Mouse (Mus musculus): ENCODE measurements at regions not wholly inside any gene's neighbourhood (a gene's known extent, or its start where the extent isn't known, plus 50 kb on each side); places are given as distances from the start of the nearest gene placed in this dataset.

DNA sequence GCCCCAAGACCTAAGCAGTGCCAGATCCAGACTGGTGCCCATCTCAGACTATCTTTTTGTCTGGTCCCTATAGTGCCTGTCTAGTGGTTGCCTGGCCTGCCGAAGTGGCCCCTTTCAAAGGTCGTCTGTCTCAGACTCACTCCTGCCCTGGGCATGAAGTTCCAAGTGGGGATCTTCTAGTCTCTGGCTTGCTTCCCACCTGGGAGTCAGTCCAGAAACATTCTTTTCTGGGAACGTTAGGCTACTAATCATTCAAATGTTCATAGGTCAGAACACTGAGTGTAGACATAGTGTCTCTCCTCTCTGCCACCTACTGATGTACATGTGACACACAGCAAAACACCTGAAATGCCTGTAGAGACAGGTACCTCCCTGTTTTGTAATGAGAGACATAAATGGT is 297.6 kb downstream of the Htr7 start:
- no peak for DNase-seq (ENCODE audit: low read depth, low spot score)
- in situ Hi-C loops (cut with MboI; ENCODE audit: low sequenced_read_pairs in 2 of 2, unreplicated experiment in 2 of 2) = no loop called here
- Histone ChIP-seq H3K4me3 (ENCODE audit: insufficient read depth in 1 of 2, low read depth in 1 of 2, low read length in 2 of 2, poor library complexity in 1 of 2, severe bottlenecking in 1 of 2) (no peak overlapping the region), H3K36me3 (ENCODE audit: control insufficient read depth, insufficient read depth, low read length, poor library complexity, severe bottlenecking) (no peaks in the 10 kb centered on the region), H3K9ac (ENCODE audit: insufficient read depth, low read depth, low read length, poor library complexity, severe bottlenecking) (no peak overlapping the region), H3K4me1 (ENCODE audit: control insufficient read depth in 2 of 2, insufficient read depth in 2 of 2, low read length in 2 of 2, poor library complexity in 1 of 2) (no peaks in the 10 kb centered on the region), H3K27ac (ENCODE audit: insufficient read depth, low read depth, low read length, poor library complexity, severe bottlenecking) (no peak overlapping the region), H3K9me3 (ENCODE audit: control insufficient read depth, insufficient read depth, low read depth, low read length) (no peaks in the 10 kb centered on the region)
- no peak for TF ChIP-seq HCFC1 (IDR thresholded peaks at IDR 0.05; ENCODE audit: borderline replicate concordance, insufficient read depth, low read length)
- TF ChIP-seq CHD2 (IDR thresholded peaks at IDR 0.05; ENCODE audit: low read depth, low read length) = no peak
- no peak for TF ChIP-seq ZC3H11A (IDR thresholded peaks at IDR 0.05; ENCODE audit: borderline replicate concordance, low read depth, low read length)
- TF ChIP-seq ZNF384 (IDR thresholded peaks at IDR 0.05; ENCODE audit: low read depth, low read length) = no peak
- no peak for TF ChIP-seq MAFK (IDR thresholded peaks at IDR 0.05; ENCODE audit: insufficient read depth, low read depth, low read length)

GRCm38 (mm10) chr19:35755494-35755893 is 301.8 kb downstream of the Htr7 start:
- Histone ChIP-seq H3K9ac (ENCODE audit: insufficient read depth, low read depth, low read length, poor library complexity, severe bottlenecking) (no peak overlapping the region), H3K27ac (ENCODE audit: insufficient read depth, low read depth, low read length, poor library complexity, severe bottlenecking) (no peak overlapping the region), H3K4me1 (ENCODE audit: control insufficient read depth in 2 of 2, insufficient read depth in 2 of 2, low read length in 2 of 2, poor library complexity in 1 of 2) (no peaks in the 10 kb centered on the region), H3K9me3 (ENCODE audit: control insufficient read depth, insufficient read depth, low read depth, low read length) (no peaks in the 10 kb centered on the region), H3K4me3 (ENCODE audit: insufficient read depth in 1 of 2, low read depth in 1 of 2, low read length in 2 of 2, poor library complexity in 1 of 2, severe bottlenecking in 1 of 2) (no peak overlapping the region), H3K36me3 (ENCODE audit: control insufficient read depth, insufficient read depth, low read length, poor library complexity, severe bottlenecking) (no peaks in the 10 kb centered on the region)
- TF ChIP-seq ZC3H11A (IDR thresholded peaks at IDR 0.05; ENCODE audit: borderline replicate concordance, low read depth, low read length) (no peak), HCFC1 (IDR thresholded peaks at IDR 0.05; ENCODE audit: borderline replicate concordance, insufficient read depth, low read length) (no peak), ZNF384 (IDR thresholded peaks at IDR 0.05; ENCODE audit: low read depth, low read length) (no peak), MAFK (IDR thresholded peaks at IDR 0.05; ENCODE audit: insufficient read depth, low read depth, low read length) (no peak), CHD2 (IDR thresholded peaks at IDR 0.05; ENCODE audit: low read depth, low read length) (no peak)
- in situ Hi-C loops (cut with MboI; ENCODE audit: low sequenced_read_pairs in 2 of 2, unreplicated experiment in 2 of 2) = no loop called here
- DNase-seq (ENCODE audit: low read depth, low spot score) = no peak

DNA sequence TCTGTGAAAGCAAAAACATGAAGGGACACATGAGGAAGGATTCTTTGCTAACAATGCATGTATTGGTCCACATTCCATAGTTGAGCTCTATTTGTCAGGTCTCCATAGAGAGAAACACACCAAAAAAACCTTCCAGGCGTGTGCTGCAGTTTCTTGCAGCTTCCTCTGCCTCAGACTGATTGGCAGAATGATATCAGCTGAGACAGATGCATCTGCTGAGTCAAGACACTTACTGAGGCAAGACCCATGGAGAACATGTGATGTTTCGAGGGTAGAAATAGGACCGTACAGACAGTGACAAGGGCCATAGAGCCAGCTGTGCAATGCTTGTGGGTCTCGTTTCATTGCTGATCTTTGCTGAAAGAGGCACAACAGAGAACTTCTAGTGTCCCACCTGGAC is 321.6 kb downstream of the Htr7 start:
- Histone ChIP-seq H3K36me3 (ENCODE audit: control insufficient read depth, insufficient read depth, low read length, poor library complexity, severe bottlenecking) (no peaks in the 10 kb centered on the region), H3K27ac (ENCODE audit: insufficient read depth, low read depth, low read length, poor library complexity, severe bottlenecking) (no peak overlapping the region), H3K4me1 (ENCODE audit: control insufficient read depth in 2 of 2, insufficient read depth in 2 of 2, low read length in 2 of 2, poor library complexity in 1 of 2) (no peaks in the 10 kb centered on the region), H3K9me3 (ENCODE audit: control insufficient read depth, insufficient read depth, low read depth, low read length) (no peaks in the 10 kb centered on the region), H3K9ac (ENCODE audit: insufficient read depth, low read depth, low read length, poor library complexity, severe bottlenecking) (no peak overlapping the region), H3K4me3 (ENCODE audit: insufficient read depth in 1 of 2, low read depth in 1 of 2, low read length in 2 of 2, poor library complexity in 1 of 2, severe bottlenecking in 1 of 2) (no peak overlapping the region)
- TF ChIP-seq MAFK (IDR thresholded peaks at IDR 0.05; ENCODE audit: insufficient read depth, low read depth, low read length) = no peak
- in situ Hi-C loops (cut with MboI; ENCODE audit: low sequenced_read_pairs in 2 of 2, unreplicated experiment in 2 of 2) = no loop called here
- DNase-seq (ENCODE audit: low read depth, low spot score) = no peak

GRCm38 (mm10) chr19:35728436-35729060 is 328.8 kb downstream of the Htr7 start:
- Histone ChIP-seq H3K4me1 (ENCODE audit: control insufficient read depth in 2 of 2, insufficient read depth in 2 of 2, low read length in 2 of 2, poor library complexity in 1 of 2) (no peaks in the 10 kb centered on the region), H3K9me3 (ENCODE audit: control insufficient read depth, insufficient read depth, low read depth, low read length) (no peaks in the 10 kb centered on the region), H3K36me3 (ENCODE audit: control insufficient read depth, insufficient read depth, low read length, poor library complexity, severe bottlenecking) (no peaks in the 10 kb centered on the region), H3K4me3 (ENCODE audit: insufficient read depth in 1 of 2, low read depth in 1 of 2, low read length in 2 of 2, poor library complexity in 1 of 2, severe bottlenecking in 1 of 2) (no peak overlapping the region), H3K27ac (ENCODE audit: insufficient read depth, low read depth, low read length, poor library complexity, severe bottlenecking) (no peak overlapping the region), H3K9ac (ENCODE audit: insufficient read depth, low read depth, low read length, poor library complexity, severe bottlenecking) (no peak overlapping the region)
- TF ChIP-seq HCFC1 (IDR thresholded peaks at IDR 0.05; ENCODE audit: borderline replicate concordance, insufficient read depth, low read length) (no peak), CHD2 (IDR thresholded peaks at IDR 0.05; ENCODE audit: low read depth, low read length) (no peak), MAFK (IDR thresholded peaks at IDR 0.05; ENCODE audit: insufficient read depth, low read depth, low read length) (no peak), ZNF384 (IDR thresholded peaks at IDR 0.05; ENCODE audit: low read depth, low read length) (no peak), ZC3H11A (IDR thresholded peaks at IDR 0.05; ENCODE audit: borderline replicate concordance, low read depth, low read length) (no peak)
- no peak for DNase-seq (ENCODE audit: low read depth, low spot score)
- in situ Hi-C loops (cut with MboI; ENCODE audit: low sequenced_read_pairs in 2 of 2, unreplicated experiment in 2 of 2) = no loop called here

All from ES-E14 (cell line).